Mouse (Mus musculus) heart, adult 2 months (tissue): Measurements from ENCODE around the gene Olfr1368. TPM values are rescaled to one million over a fixed set of nuclear protein-coding genes. Genes with fewer than 3 reads are reported as not detected.

ENCODE experiments used
- DNase-seq, 2 experiments: peaks; one replicate each; pipeline ENCODE4 v3.0.0; 2021
- H3K27ac ChIP-seq: fragments of 200-600 bp; 2 replicates; pipeline ENCODE4 v1.8.1; 2022
- H3K27me3 ChIP-seq: fragments of 200-500 bp; 2 replicates; pipeline ENCODE4 v1.6.1; 2012; ENCODE audit warnings: mild to moderate bottlenecking, low read length, inconsistent platforms, mixed read lengths; ENCODE audit not compliant: control insufficient read depth, insufficient read depth
- H3K36me3 ChIP-seq: fragments of 200-500 bp; 2 replicates; pipeline ENCODE4 v1.6.1; 2012; ENCODE audit warnings: low read length, inconsistent platforms; ENCODE audit not compliant: control insufficient read depth, insufficient read depth
- H3K4me1 ChIP-seq: fragments of 200-500 bp; 2 replicates; pipeline ENCODE4 v1.6.1; 2011; ENCODE audit warnings: low read length; ENCODE audit not compliant: control insufficient read depth, insufficient read depth
- H3K4me3 ChIP-seq: fragments of 200-600 bp; 2 replicates; pipeline ENCODE4 v1.8.1; 2022
- H3K79me2 ChIP-seq: fragments of 200-500 bp; replicated peaks from 2 replicates; pipeline ENCODE4 v1.6.1; 2012; ENCODE audit warnings: mild to moderate bottlenecking, inconsistent platforms, low read length, moderate library complexity, mixed read lengths; ENCODE audit not compliant: control insufficient read depth, insufficient read depth
- H3K9ac ChIP-seq: fragments of 200-500 bp; 2 replicates; pipeline ENCODE4 v1.6.1; 2012; ENCODE audit warnings: low read depth, mild to moderate bottlenecking, control low read depth, inconsistent platforms, low read length, mixed read lengths
- CTCF ChIP-seq: fragments of 200-600 bp; IDR thresholded peaks from 2 replicates; pipeline ENCODE4 v1.8.1; 2022; ENCODE audit warnings: antibody characterized with exemption, mild to moderate bottlenecking, moderate library complexity
- EP300 ChIP-seq: fragments of 200-500 bp; IDR thresholded peaks from 2 replicates; pipeline ENCODE4 v1.6.1; 2011; ENCODE audit warnings: low read depth, low read length, control low read depth; ENCODE audit not compliant: insufficient read depth
- POLR2A ChIP-seq: fragments of 200-500 bp; IDR thresholded peaks from 2 replicates; pipeline ENCODE4 v1.6.1; 2011; ENCODE audit warnings: mild to moderate bottlenecking, low read depth, low read length, control low read depth; ENCODE audit not compliant: insufficient read depth
- WGBS: fragments of 180-500 bp; shearing (Covaris S2); methylation state at CpG from one replicate; pipeline ENCODE4 v1.1.7; 2018; 5-methylcytosine and 5-hydroxymethylcytosine counted together
- intact Hi-C: fragments of 180-260 bp; cut with DNase I; formaldehyde crosslinking; loops from one replicate; pipeline ENCODE4 v1.15.1; 2025
- polyA plus RNA-seq: library from polyadenylated mRNA; depleted of rRNA; stranded (reverse); fragments of >200 nt; gene quantifications from 2 replicates; pipeline ENCODE4 v1.2.3, GENCODE M21; 2012
- total RNA-seq, 2 experiments: library from RNA; stranded (reverse); gene quantifications; 2 replicates each; pipeline ENCODE4 v1.2.3; 2021

Olfr1368 gene
- total and polyA plus RNA-seq, 3 experiments = not detected

GRCm38 (mm10) chr13:21170431-21171155, 24.9 kb upstream of the Olfr1368 start:
- 77% methylated on average over 17 of the region's 17 CpGs for WGBS
- no peaks in the 10 kb centered on the region for H3K27me3 ChIP-seq
- no peak overlapping the region for H3K9ac ChIP-seq
- intact Hi-C loops = loop anchor here (2.0 to 10.0 kb wide), 5 partner anchors 107 to 1076 kb away; partner anchors contain the start of genes Elmo1 and Zscan26
- H3K4me3 ChIP-seq = no peak overlapping the region; the same call in 1 of the 2 replicates
- no peaks in the 10 kb centered on the region for H3K79me2 ChIP-seq
- no peak for TF ChIP-seq POLR2A
- H3K4me1 ChIP-seq = no peaks in the 10 kb centered on the region; the same call in 1 of the 2 replicates
- no peak for DNase-seq
- H3K27ac ChIP-seq = no peak overlapping the region
- H3K36me3 ChIP-seq = no peaks in the 10 kb centered on the region

GRCm38 (mm10) chr13:21169657-21170430, 24.2 kb upstream of the Olfr1368 start:
- Histone ChIP-seq H3K27me3 (no peaks in the 10 kb centered on the region), H3K36me3 (no peaks in the 10 kb centered on the region), H3K9ac (no peak overlapping the region), H3K4me1 (no peaks in the 10 kb centered on the region; the same call in 1 of the 2 replicates), H3K27ac (0 out of 2 replicates have a peak overlapping the region, but pooled peaks have one; percentile 37), H3K79me2 (no peaks in the 10 kb centered on the region), H3K4me3 (peak overlapping the region; percentile 70)
- DNase-seq = peak; percentile 83 to 85
- intact Hi-C loops = loop anchor here (2.0 to 10.0 kb wide), 7 partner anchors 107 to 1075 kb away; partner anchors contain the start of genes Elmo1, Zfp184 and Zscan26
- TF ChIP-seq POLR2A (no peak), EP300 (no peak), CTCF (no peak)
- WGBS = 2% methylated on average over 39 of the region's 39 CpGs

DNA sequence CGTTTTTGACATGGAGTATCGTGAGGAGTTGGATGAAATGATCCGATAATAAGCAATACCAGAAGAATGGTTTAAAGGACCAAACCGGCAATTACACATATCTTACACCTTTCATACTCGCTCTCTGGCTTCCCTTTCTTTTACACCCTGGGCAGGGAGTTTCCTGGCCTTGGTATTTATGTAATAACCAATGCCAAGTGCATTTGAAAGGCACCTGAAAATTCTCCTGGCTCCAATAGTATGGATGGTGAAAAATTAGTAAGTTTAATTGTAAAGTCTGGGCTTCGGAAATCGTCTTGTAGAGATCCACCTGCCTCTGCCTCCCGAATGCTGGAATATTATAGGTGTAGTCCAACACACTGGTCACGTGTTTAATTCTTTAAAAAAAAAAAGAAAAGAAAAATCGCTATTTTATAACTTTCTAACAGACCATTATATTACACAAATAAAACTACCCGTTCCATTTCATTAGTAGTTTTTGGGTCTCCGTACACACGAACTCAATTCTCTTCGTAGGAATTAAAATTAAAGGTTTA, 23.5 kb upstream of the Olfr1368 start:
- no peak for TF ChIP-seq EP300
- TF ChIP-seq POLR2A = no peak
- no peak for TF ChIP-seq CTCF
- H3K36me3 ChIP-seq = no peaks in the 10 kb centered on the region
- WGBS = 2% methylated on average over 14 of the region's 14 CpGs
- H3K79me2 ChIP-seq = no peaks in the 10 kb centered on the region
- peak overlapping the region; percentile 29; the same call in 1 of the 2 replicates for H3K27ac ChIP-seq
- no peaks in the 10 kb centered on the region for H3K27me3 ChIP-seq
- H3K4me3 ChIP-seq = peak overlapping the region; percentile 70
- intact Hi-C loops = loop anchor here (5.0 to 10.0 kb wide), 2 partner anchors 776 to 858 kb away; partner anchors contain the start of gene Zfp184
- H3K9ac ChIP-seq = no peak overlapping the region
- DNase-seq = no peak
- no peaks in the 10 kb centered on the region; the same call in 1 of the 2 replicates for H3K4me1 ChIP-seq

GRCm38 (mm10) chr13:21168371-21169011, 22.8 kb upstream of the Olfr1368 start:
- intact Hi-C loops = loop anchor here (5.0 to 10.0 kb wide), 2 partner anchors 776 to 859 kb away; partner anchors contain the start of gene Zfp184
- no peaks in the 10 kb centered on the region for H3K36me3 ChIP-seq
- H3K4me1 ChIP-seq = no peaks in the 10 kb centered on the region; the same call in 1 of the 2 replicates
- H3K27me3 ChIP-seq = no peaks in the 10 kb centered on the region
- peak overlapping the region; percentile 23; the same call in 1 of the 2 replicates for H3K9ac ChIP-seq
- H3K27ac ChIP-seq = peak overlapping the region; percentile 29; the same call in 1 of the 2 replicates
- peak overlapping the region; percentile 70 for H3K4me3 ChIP-seq
- no peaks in the 10 kb centered on the region for H3K79me2 ChIP-seq
- peak; percentile 45 to 48 for DNase-seq
- TF ChIP-seq POLR2A (no peak), CTCF (no peak), EP300 (no peak)
- WGBS = under 1% methylated on average over 16 of the region's 16 CpGs

GRCm38 (mm10) chr13:21167910-21168300, 22.2 kb upstream of the Olfr1368 start:
- Histone ChIP-seq H3K27ac (peak overlapping the region; percentile 29; the same call in 1 of the 2 replicates), H3K4me1 (no peaks in the 10 kb centered on the region), H3K36me3 (no peaks in the 10 kb centered on the region), H3K9ac (no peak overlapping the region), H3K27me3 (no peaks in the 10 kb centered on the region), H3K79me2 (no peaks in the 10 kb centered on the region), H3K4me3 (peak overlapping the region; percentile 70)
- under 1% methylated on average over 8 of the region's 8 CpGs for WGBS
- DNase-seq = peak; percentile 27 to 40
- TF ChIP-seq POLR2A (no peak), EP300 (no peak), CTCF (no peak)
- intact Hi-C loops = loop anchor here (5.0 to 10.0 kb wide), 2 partner anchors 777 to 859 kb away; partner anchors contain the start of gene Zfp184
